Comparison of ENCODE assay signal across 23 mouse cellular contexts in the genomic region with DNA sequence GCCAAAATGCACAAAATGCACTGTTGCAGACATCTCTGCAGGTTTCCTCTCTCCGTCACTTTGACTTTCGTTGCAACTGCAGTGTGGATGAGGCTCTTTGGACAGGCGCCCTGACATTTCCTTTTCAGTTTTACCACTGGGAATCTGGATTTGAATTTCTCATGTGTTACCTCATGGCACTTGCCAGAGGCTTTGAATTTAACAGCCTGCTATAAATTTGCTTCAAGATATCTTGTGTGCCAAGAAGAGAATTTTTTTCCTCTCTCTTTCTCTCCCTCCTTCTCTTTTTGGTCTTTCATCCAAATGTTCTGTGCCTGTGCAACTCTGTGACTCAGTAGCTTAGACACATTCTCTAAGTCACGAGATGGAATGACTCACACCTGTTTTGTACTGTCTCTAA.
A peak's percentile ranks its signal among the peaks of the same experiment; 100 is the strongest.
DNase-seq lines count a peak whose midpoint lies in the region; ATAC-seq and TF ChIP-seq lines count a peak whose summit lies in the region.
"Had no signal": no experiment of that assay in that cellular context is flagged by ENCODE, and none has a peak within 500 bp of the region (broad histone marks: within the 10 kb centered on the region; RNA-seq: fewer than 3 reads in every experiment).

No protein-coding gene starts in this region.

- 79% methylated on average over 4 of the region's 4 CpGs for WGBS in forebrain, embryonic 15.5 days
- WGBS in forebrain, embryonic 12.5 days: 90% methylated on average over 4 of the region's 4 CpGs
- WGBS in lung, adult 2 months: 65% methylated on average over 4 of the region's 4 CpGs

- peak; percentile 20 for DNase-seq in Patski (ENCODE audit: low read depth, low spot score)
- DNase-seq in left cerebral cortex, adult 9 months (ENCODE audit: low spot score in 2 of 2): peak; percentile 43 to 68
- DNase-seq in right cerebral cortex, postnatal 14 days: peak; percentile 18
- no peak for DNase-seq in liver
- DNase-seq in lung, adult 2 months: no peak
- no peak for DNase-seq in layer of hippocampus, adult 9-11 months
- DNase-seq: adrenal gland, postnatal 10 days; cerebellum, adult 11-12 months; cerebellum, postnatal 25 days; gastrocnemius, adult 2 months; heart, postnatal 10 days; kidney, adult 18-20 months; kidney, postnatal 10 days; liver, embryonic 13.5 days; thymus, postnatal 25 days had no signal

- H3K9me3 ChIP-seq in forebrain, embryonic 15.5 days: no peaks in the 10 kb centered on the region
- H3K9me3 ChIP-seq in forebrain, embryonic 12.5 days: no peaks in the 10 kb centered on the region
- H3K9me3 ChIP-seq: forebrain, embryonic 10.5 days; hindbrain, embryonic 12.5 days; liver, embryonic 13.5 days; midbrain, embryonic 15.5 days had no signal

- CTCF ChIA-PET in Patski (lab: Charles Lee): no interaction called here

- TF ChIP-seq CTCF in Patski (IDR thresholded peaks at IDR 0.05): no peak
- TF ChIP-seq CTCF in lung, adult 2 months (IDR thresholded peaks at IDR 0.05; ENCODE audit: insufficient read depth, low read length): no peak

- H3K27ac ChIP-seq in forebrain, embryonic 15.5 days (replicated peaks): 0 out of 2 replicates have a peak overlapping the region, but pooled peaks have one; percentile 29
- H3K27ac ChIP-seq in forebrain, embryonic 12.5 days: no peak overlapping the region
- H3K27ac ChIP-seq: forebrain, embryonic 10.5 days; gastrocnemius, adult 2 months; hindbrain, embryonic 12.5 days; liver, embryonic 13.5 days; midbrain, embryonic 15.5 days had no signal

- no peaks in the 10 kb centered on the region for H3K27me3 ChIP-seq in forebrain, embryonic 15.5 days
- H3K27me3 ChIP-seq in forebrain, embryonic 12.5 days: no peaks in the 10 kb centered on the region
- no peaks in the 10 kb centered on the region for H3K27me3 ChIP-seq in Patski
- H3K27me3 ChIP-seq: hindbrain, embryonic 12.5 days; liver, embryonic 13.5 days; midbrain, embryonic 15.5 days had no signal

- no peak for ATAC-seq in forebrain, embryonic 15.5 days (replicated peaks)
- ATAC-seq in forebrain, embryonic 12.5 days (ENCODE audit: low FRiP score): no peak
- peak; percentile 15 for ATAC-seq in Patski
- ATAC-seq: activated CD4-positive, CD25-positive, alpha-beta regulatory T cell, adult 4 months; midbrain, embryonic 15.5 days had no signal

- in situ Hi-C loops in Patski (cut with MboI; ENCODE audit: low pct_unique_long_range_greater_than_20kb): no loop called here

- no peak overlapping the region for H3K4me3 ChIP-seq in forebrain, embryonic 15.5 days
- H3K4me3 ChIP-seq in forebrain, embryonic 12.5 days (replicated peaks): no peak overlapping the region
- no peak overlapping the region for H3K4me3 ChIP-seq in lung, adult 2 months (replicated peaks; ENCODE audit: extremely low read depth, low read depth, low read length)
- H3K4me3 ChIP-seq: forebrain, embryonic 10.5 days; gastrocnemius, adult 2 months; hindbrain, embryonic 12.5 days; liver, embryonic 13.5 days; midbrain, embryonic 15.5 days; myocyte had no signal

- POLR2A ChIA-PET in Patski (lab: Charles Lee): no interaction called here

- no peak overlapping the region for H3K4me2 ChIP-seq in forebrain, embryonic 15.5 days (replicated peaks)
- no peak overlapping the region for H3K4me2 ChIP-seq in forebrain, embryonic 12.5 days
- H3K4me2 ChIP-seq: heart, embryonic 11.5 days; hindbrain, embryonic 12.5 days; liver, embryonic 13.5 days; midbrain, embryonic 15.5 days had no signal

- H3K4me1 ChIP-seq in forebrain, embryonic 15.5 days: no peaks in the 10 kb centered on the region
- H3K4me1 ChIP-seq in forebrain, embryonic 12.5 days: no peaks in the 10 kb centered on the region
- H3K4me1 ChIP-seq in lung, adult 2 months (ENCODE audit: control insufficient read depth, insufficient read depth, low read length): no peaks in the 10 kb centered on the region
- H3K4me1 ChIP-seq: forebrain, embryonic 10.5 days; hindbrain, embryonic 12.5 days; liver, embryonic 13.5 days; midbrain, embryonic 15.5 days had no signal

- H3K36me3 ChIP-seq in forebrain, embryonic 15.5 days: no peaks in the 10 kb centered on the region
- H3K36me3 ChIP-seq in forebrain, embryonic 12.5 days (replicated peaks): no peaks in the 10 kb centered on the region
- H3K36me3 ChIP-seq: forebrain, embryonic 10.5 days; hindbrain, embryonic 12.5 days; liver, embryonic 13.5 days; midbrain, embryonic 15.5 days had no signal

- no peak overlapping the region for H3K9ac ChIP-seq in forebrain, embryonic 15.5 days (replicated peaks)
- H3K9ac ChIP-seq in forebrain, embryonic 12.5 days: no peak overlapping the region
- H3K9ac ChIP-seq: hindbrain, embryonic 12.5 days; liver, embryonic 13.5 days; midbrain, embryonic 15.5 days had no signal

- TF ChIP-seq POLR2A in lung, adult 2 months (IDR thresholded peaks at IDR 0.05; ENCODE audit: borderline replicate concordance, extremely low read depth, low read depth, low read length): no peak

Comparison
In these comparisons a context has a peak if more than half of its experiments do, and no peak if none do; other contexts are left out.
1. DNase-seq: peak in Patski (single experiment), left cerebral cortex, adult 9 months (2 of 2) and right cerebral cortex, postnatal 14 days (single experiment); none in liver (single experiment), lung, adult 2 months (single experiment) and layer of hippocampus, adult 9-11 months (single experiment).